Mouse (Mus musculus) intestine, embryonic 16.5 days (tissue): Measurements from ENCODE around the gene Spi1. TPM values are rescaled to one million over a fixed set of nuclear protein-coding genes. Genes with fewer than 3 reads are reported as not detected.

Source experiments
- ATAC-seq: fragments of 200-750 bp; cut with Nextera tagmentation; 2 replicates; pipeline ENCODE4 v1.8.0; 2017; ENCODE audit warnings: moderate TSS enrichment, moderate library complexity
- H3K27ac ChIP-seq: fragments of 300-500 bp; sonication (generic); 2 replicates; pipeline ENCODE4 v1.5.1; 2014; ENCODE audit warnings: mild to moderate bottlenecking, low read length
- H3K27me3 ChIP-seq: fragments of 300-500 bp; sonication (generic); replicated peaks from 2 replicates; pipeline ENCODE4 v1.6.1; 2014; ENCODE audit warnings: low read length, control low read depth, mixed read lengths; ENCODE audit not compliant: control insufficient read depth, insufficient read depth
- H3K36me3 ChIP-seq: fragments of 300-500 bp; sonication (generic); 2 replicates; pipeline ENCODE4 v1.6.1; 2014; ENCODE audit warnings: low read length, control low read depth; ENCODE audit not compliant: control insufficient read depth, insufficient read depth
- H3K4me1 ChIP-seq: fragments of 300-500 bp; sonication (generic); 2 replicates; pipeline ENCODE4 v1.6.1; 2014; ENCODE audit warnings: low read length, control low read depth, mixed read lengths; ENCODE audit not compliant: control insufficient read depth, insufficient read depth
- H3K4me2 ChIP-seq: fragments of 300-500 bp; sonication (generic); 2 replicates; pipeline ENCODE4 v1.6.1; 2014; ENCODE audit warnings: low read depth, low read length, control low read depth
- H3K4me3 ChIP-seq: fragments of 300-500 bp; sonication (generic); 2 replicates; pipeline ENCODE4 v1.5.1; 2014; ENCODE audit warnings: mild to moderate bottlenecking, low read length
- H3K9ac ChIP-seq: fragments of 300-500 bp; sonication (generic); 2 replicates; pipeline ENCODE4 v1.6.1; 2014; ENCODE audit warnings: low read depth, low read length
- H3K9me3 ChIP-seq: fragments of 300-500 bp; sonication (generic); 2 replicates; pipeline ENCODE4 v1.6.1; 2016; ENCODE audit warnings: low read length, control low read depth; ENCODE audit not compliant: control insufficient read depth
- WGBS: fragments of 180-500 bp; shearing (Covaris S2); extraction: QIAGEN DNeasy Blood & Tissue Kit; methylation state at CpG from one replicate; pipeline ENCODE4 v1.1.7; 2014; 5-methylcytosine and 5-hydroxymethylcytosine counted together
- polyA plus RNA-seq: library from polyadenylated mRNA; unstranded; fragments of >200 nt; fragmentation: Nextera tagmentation; extraction: Ambion mirVana; gene quantifications from 2 replicates; pipeline ENCODE4 v1.2.1, GENCODE M21; 2015

Gene Spi1
- polyA plus RNA-seq, 1 experiment from 2014 or later, result 4.2 TPM

- WGBS, result 93% methylated on average over 11 of the region's 11 CpGs
- Histone ChIP-seq H3K4me1 (no peaks in the 10 kb centered on the region), H3K27ac (no peak overlapping the region), H3K36me3 (no peaks in the 10 kb centered on the region), H3K9ac (no peak overlapping the region), H3K27me3 (no peaks in the 10 kb centered on the region), H3K9me3 (no peaks in the 10 kb centered on the region), H3K4me2 (no peak overlapping the region), H3K4me3 (no peak overlapping the region)
- no peak for ATAC-seq
Observed at GRCm38 (mm10) chr2:91143401-91143800, 61.2 kb downstream of the Spi1 start.

GRCm38 (mm10) chr2:91148101-91148500 lies 65.9 kb downstream of the Spi1 start:
- no peaks in the 10 kb centered on the region for H3K36me3 ChIP-seq
- H3K9ac ChIP-seq, result no peak overlapping the region
- no peak overlapping the region for H3K27ac ChIP-seq
- no peaks in the 10 kb centered on the region for H3K27me3 ChIP-seq
- H3K9me3 ChIP-seq, result no peaks in the 10 kb centered on the region
- no peak overlapping the region for H3K4me3 ChIP-seq
- no peak overlapping the region for H3K4me2 ChIP-seq
- ATAC-seq, result no peak
- no peaks in the 10 kb centered on the region for H3K4me1 ChIP-seq

GRCm38 (mm10) chr2:91151331-91151730 lies 69.1 kb downstream of the Spi1 start:
- H3K9ac ChIP-seq, result no peak overlapping the region
- no peaks in the 10 kb centered on the region for H3K27me3 ChIP-seq
- no peak for ATAC-seq
- no peak overlapping the region for H3K27ac ChIP-seq
- no peaks in the 10 kb centered on the region for H3K4me1 ChIP-seq
- H3K9me3 ChIP-seq, result no peaks in the 10 kb centered on the region
- 69% methylated on average over 1 of the region's 1 CpGs for WGBS
- H3K4me3 ChIP-seq, result no peak overlapping the region
- H3K36me3 ChIP-seq, result no peaks in the 10 kb centered on the region
- H3K4me2 ChIP-seq, result no peak overlapping the region

GRCm38 (mm10) chr2:91152885-91153377 lies 70.7 kb downstream of the Spi1 start:
- Histone ChIP-seq H3K4me2 (no peak overlapping the region), H3K9ac (no peak overlapping the region), H3K4me1 (no peaks in the 10 kb centered on the region; the same call in 1 of the 2 replicates), H3K27me3 (no peaks in the 10 kb centered on the region), H3K9me3 (no peaks in the 10 kb centered on the region), H3K36me3 (no peaks in the 10 kb centered on the region; the same call in 1 of the 2 replicates), H3K4me3 (no peak overlapping the region), H3K27ac (no peak overlapping the region)
- 70% methylated on average over 3 of the region's 3 CpGs for WGBS
- no peak for ATAC-seq

- Histone ChIP-seq H3K4me2 (no peak overlapping the region), H3K27ac (no peak overlapping the region), H3K4me1 (no peaks in the 10 kb centered on the region; the same call in 1 of the 2 replicates), H3K4me3 (no peak overlapping the region), H3K36me3 (no peaks in the 10 kb centered on the region; the same call in 1 of the 2 replicates), H3K27me3 (no peaks in the 10 kb centered on the region), H3K9ac (no peak overlapping the region), H3K9me3 (no peaks in the 10 kb centered on the region)
- WGBS, result 94% methylated on average over 3 of the region's 3 CpGs
- no peak for ATAC-seq
Observed at GRCm38 (mm10) chr2:91154091-91154490, 71.9 kb downstream of the Spi1 start.

- WGBS, result 32% methylated on average over 6 of the region's 6 CpGs
- Histone ChIP-seq H3K36me3 (no peaks in the 10 kb centered on the region; the same call in 1 of the 2 replicates), H3K4me2 (no peak overlapping the region), H3K27ac (no peak overlapping the region), H3K4me3 (no peak overlapping the region), H3K4me1 (no peaks in the 10 kb centered on the region; the same call in 1 of the 2 replicates), H3K27me3 (no peaks in the 10 kb centered on the region), H3K9me3 (no peaks in the 10 kb centered on the region), H3K9ac (no peak overlapping the region)
- no peak for ATAC-seq
Observed at GRCm38 (mm10) chr2:91157002-91157752, 75.0 kb downstream of the Spi1 start.

- no peak overlapping the region for H3K27ac ChIP-seq
- H3K4me2 ChIP-seq, result no peak overlapping the region
- no peaks in the 10 kb centered on the region for H3K9me3 ChIP-seq
- WGBS, result 81% methylated on average over 6 of the region's 6 CpGs
- no peaks in the 10 kb centered on the region for H3K27me3 ChIP-seq
- no peaks in the 10 kb centered on the region; the same call in 1 of the 2 replicates for H3K4me1 ChIP-seq
- H3K36me3 ChIP-seq, result peaks cover 6% of the 10 kb centered on the region; the same call in 1 of the 2 replicates
- ATAC-seq, result no peak
- H3K4me3 ChIP-seq, result no peak overlapping the region
- H3K9ac ChIP-seq, result no peak overlapping the region
Observed at GRCm38 (mm10) chr2:91160591-91160990, 78.4 kb downstream of the Spi1 start.

GRCm38 (mm10) chr2:91162952-91163351 lies 80.8 kb downstream of the Spi1 start:
- no peaks in the 10 kb centered on the region for H3K4me1 ChIP-seq
- WGBS, result 81% methylated on average over 4 of the region's 4 CpGs
- peaks cover 12% of the 10 kb centered on the region for H3K36me3 ChIP-seq
- H3K9me3 ChIP-seq, result no peaks in the 10 kb centered on the region
- H3K9ac ChIP-seq, result no peak overlapping the region
- no peak overlapping the region for H3K4me3 ChIP-seq
- H3K4me2 ChIP-seq, result no peak overlapping the region
- ATAC-seq, result no peak
- no peaks in the 10 kb centered on the region for H3K27me3 ChIP-seq
- no peak overlapping the region for H3K27ac ChIP-seq

- no peak for ATAC-seq
Observed at GRCm38 (mm10) chr2:91163532-91163931, 81.3 kb downstream of the Spi1 start.

More at GRCm38 (mm10) chr2:91163532-91163931, 81.3 kb downstream of the Spi1 start:
- no peak overlapping the region for H3K4me2 ChIP-seq
- no peaks in the 10 kb centered on the region for H3K27me3 ChIP-seq
- 71% methylated on average over 5 of the region's 5 CpGs for WGBS
- no peaks in the 10 kb centered on the region for H3K9me3 ChIP-seq
- H3K27ac ChIP-seq, result no peak overlapping the region
- no peak overlapping the region for H3K4me3 ChIP-seq
- H3K36me3 ChIP-seq, result peaks cover 12% of the 10 kb centered on the region
- no peaks in the 10 kb centered on the region for H3K4me1 ChIP-seq
- no peak overlapping the region for H3K9ac ChIP-seq
